Mouse (Mus musculus) gastrocnemius, postnatal 4 days (tissue): ENCODE results near the gene Calcrl. TPM values are rescaled to one million over a fixed set of nuclear protein-coding genes. Genes with fewer than 3 reads are reported as not detected.

Experiments used
- DNase-seq, 2 experiments: peaks; one replicate each; pipeline ENCODE4 v3.0.0; 2021 to 2022; ENCODE audit warnings: low spot score in 2 of 2, mixed read lengths in 2 of 2
- total RNA-seq, 2 experiments: library from RNA; stranded (reverse); gene quantifications; 2 replicates each; pipeline ENCODE4 v1.2.3; 2021

Calcrl gene
- total RNA-seq, 2 experiments from 2014 or later = 44.7 to 47.7 TPM

DNA sequence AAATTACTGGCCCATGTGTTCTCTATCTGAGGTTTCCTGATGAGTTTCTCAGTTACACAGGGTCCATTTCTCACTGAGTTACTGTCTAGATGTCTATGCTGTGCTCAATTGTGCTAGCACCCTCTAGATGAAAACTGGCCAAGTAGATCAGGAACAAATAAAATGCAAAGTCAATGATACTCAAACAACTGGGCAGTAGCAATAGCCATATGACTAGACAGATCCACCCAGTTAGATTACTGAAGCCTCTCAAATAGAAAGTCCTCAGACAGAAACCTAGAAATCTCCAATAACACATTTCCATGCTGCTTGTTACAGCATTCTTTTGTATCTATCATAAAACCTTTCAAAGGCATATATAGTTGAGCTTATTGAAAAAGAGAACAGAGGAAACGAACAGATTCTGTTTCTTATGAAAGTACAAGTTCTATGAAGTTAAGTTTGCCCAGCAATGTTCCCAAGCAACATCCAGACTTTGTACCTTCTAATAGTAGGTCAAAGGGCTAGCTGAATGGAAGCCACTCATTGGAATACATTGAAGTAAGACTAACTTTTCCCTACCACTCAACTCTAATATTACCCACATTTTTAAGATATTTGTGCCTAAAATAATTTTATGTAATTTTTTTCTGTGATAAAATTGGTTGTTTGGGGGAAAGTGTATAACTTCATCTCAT lies 87.3 kb downstream of the Calcrl start:
- DNase-seq = no peak

GRCm38 (mm10) chr2:84336331-84336730 lies 88.9 kb downstream of the Calcrl start:
- no peak for DNase-seq

DNA sequence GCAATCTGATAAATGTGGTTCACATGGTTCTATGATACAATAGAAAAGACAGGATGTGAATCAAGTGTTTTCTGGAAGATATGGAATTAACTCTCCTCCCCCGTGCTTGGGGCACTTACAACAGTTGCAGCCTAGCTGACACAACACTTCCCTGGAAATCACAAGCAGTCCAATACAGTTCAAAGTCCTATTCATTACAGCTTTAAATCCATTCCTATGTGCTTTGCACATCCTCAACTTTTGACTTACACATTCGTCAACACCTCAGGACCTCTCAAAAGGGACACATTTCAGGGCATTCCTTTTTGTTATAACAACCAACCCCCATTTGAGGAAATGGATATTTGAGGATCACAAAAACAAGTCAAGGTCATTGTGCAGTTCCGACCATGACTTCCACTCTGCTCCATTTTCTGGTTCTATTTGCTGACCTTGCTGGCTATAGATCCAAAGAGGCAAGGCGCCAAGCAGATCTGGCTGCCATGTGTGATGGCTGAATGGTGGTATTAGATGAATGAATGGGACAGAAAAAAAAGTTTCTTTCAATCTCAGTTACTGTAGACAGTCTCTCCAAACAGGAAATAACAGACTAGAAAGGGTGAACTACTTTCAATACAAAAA lies 108.9 kb downstream of the Calcrl start:
- DNase-seq = no peak

DNA sequence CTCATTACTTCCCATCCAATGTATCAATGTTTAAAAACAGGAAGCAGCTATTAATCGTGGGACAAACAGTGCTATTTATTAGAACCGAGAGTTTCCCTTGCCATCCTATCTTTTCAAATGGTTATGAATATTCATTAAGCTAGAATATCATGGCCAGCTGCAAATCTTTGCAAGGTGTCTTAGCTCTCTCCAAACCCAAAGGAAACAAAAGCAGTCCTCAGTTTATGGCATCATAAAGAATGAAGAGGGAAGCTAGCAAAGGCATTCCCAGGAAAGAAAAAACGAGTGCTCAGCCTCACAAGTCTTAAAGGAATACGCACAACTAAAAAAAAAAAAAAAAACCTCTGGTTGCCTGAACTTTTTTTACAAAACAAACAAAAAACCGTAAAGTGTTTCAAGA lies 128.7 kb downstream of the Calcrl start:
- no peak for DNase-seq

DNA sequence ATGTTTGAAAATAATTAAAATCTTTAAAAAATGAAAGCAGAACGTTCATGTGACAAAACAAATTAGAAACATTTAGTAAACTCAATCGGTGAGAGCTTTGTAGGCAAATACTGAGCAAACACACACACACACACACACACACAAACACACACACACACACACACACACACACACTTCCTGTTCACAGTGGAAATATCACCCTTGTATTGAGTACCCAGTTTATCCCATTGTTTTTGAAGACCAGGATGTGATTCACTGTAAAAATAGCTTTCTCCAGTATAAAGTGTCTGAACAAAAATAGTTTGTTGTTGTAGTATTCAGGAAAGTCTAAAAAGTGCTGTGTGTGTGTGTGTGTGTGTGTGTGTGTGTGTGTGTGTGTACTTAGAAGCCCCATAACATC lies 130.1 kb downstream of the Calcrl start:
- no peak for DNase-seq

DNA sequence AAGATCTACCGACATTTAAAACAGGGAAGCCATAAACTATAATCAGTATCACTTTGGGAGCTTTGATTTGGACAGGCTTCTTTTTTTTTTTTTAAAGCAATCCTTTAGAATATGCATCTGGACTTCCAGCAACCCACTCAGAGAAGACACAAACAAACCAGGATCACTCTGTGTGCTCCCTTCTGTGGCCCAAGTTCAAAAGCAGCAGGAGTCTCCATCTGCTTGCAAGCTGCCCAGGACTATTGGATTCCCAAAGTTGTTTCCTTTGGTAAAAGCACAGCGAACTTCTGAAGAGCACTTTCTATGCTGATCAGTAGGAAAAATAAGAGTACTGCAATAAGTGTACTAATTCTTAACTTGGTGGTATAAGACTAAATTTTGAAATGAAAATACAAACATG lies 130.6 kb downstream of the Calcrl start:
- no peak for DNase-seq

GRCm38 (mm10) chr2:84292351-84293000 lies 132.7 kb downstream of the Calcrl start:
- no peak for DNase-seq

DNA sequence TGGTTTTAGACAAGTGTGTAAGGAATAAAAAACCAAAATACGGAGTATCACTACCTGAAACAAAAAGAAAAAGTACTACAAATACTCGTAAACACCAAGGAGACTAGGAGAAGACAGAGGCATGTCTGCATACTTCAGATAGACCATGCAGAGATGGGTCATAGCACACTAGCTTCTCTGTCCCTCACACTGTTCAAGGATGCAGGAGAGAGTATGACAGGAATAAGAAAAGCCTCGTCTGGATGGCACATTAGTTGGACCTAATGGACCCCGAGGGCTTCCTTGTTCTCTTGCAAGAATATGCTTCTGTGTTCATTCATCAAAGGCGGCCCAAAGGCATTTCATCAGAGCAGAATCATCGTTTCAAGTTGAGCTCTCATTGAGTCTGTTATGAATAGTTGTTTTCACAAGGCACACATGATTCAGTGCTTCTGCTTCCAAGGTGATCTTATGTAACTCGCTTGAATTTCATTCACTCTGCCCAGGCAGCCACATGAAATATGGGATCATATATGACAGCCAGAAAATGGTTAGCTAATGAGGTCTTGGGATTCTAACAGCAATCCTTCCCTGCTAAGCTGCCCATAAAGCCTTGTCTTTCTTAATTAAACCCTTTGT lies 136.2 kb downstream of the Calcrl start:
- DNase-seq = no peak

Other genes starting within 250 kb of the Calcrl start
- 10 to 100 TPM; 18.4 to 19.9 TPM for gene Tfpi, start 51.4 kb upstream of the Calcrl start, total RNA-seq
- 10 to 100 TPM; 89.3 to 97.3 TPM for gene Ctnnd1, start 225.4 kb upstream of the Calcrl start, total RNA-seq
- under 1 TPM in 1 of 2 experiments, not detected in 1; 0.08 TPM for gene Btbd18, start 233.7 kb upstream of the Calcrl start, total RNA-seq
- gene Selenoh, start 245.4 kb upstream of the Calcrl start, total RNA-seq = 10 to 100 TPM; 32.2 to 49.9 TPM